In genomic region chr9:95571494-95571893, GRCm38 (mm10) we compare ENCODE assay signal across 20 mouse cellular contexts. TPM values are rescaled to one million over a fixed set of nuclear protein-coding genes. Genes with fewer than 3 reads are reported as not detected.
DNase-seq lines count a peak whose midpoint lies in the region; ATAC-seq and TF ChIP-seq lines count a peak whose summit lies in the region.
"Had no signal": no experiment of that assay in that cellular context is flagged by ENCODE, and none has a peak within 500 bp of the region (broad histone marks: within the 10 kb centered on the region; RNA-seq: fewer than 3 reads in every experiment).

No protein-coding gene starts in this region.

- no peaks in the 10 kb centered on the region for H3K27me3 ChIP-seq in heart, embryonic 16.5 days (ENCODE audit: control insufficient read depth, insufficient read depth, low read length)
- no peaks in the 10 kb centered on the region for H3K27me3 ChIP-seq in heart, embryonic 10.5 days (ENCODE audit: insufficient read depth, poor library complexity, severe bottlenecking)
- no peaks in the 10 kb centered on the region for H3K27me3 ChIP-seq in liver, adult 2 months (ENCODE audit: control insufficient read depth, insufficient read depth, low read length)
- H3K27me3 ChIP-seq in midbrain, embryonic 10.5 days (ENCODE audit: low read depth, poor library complexity, severe bottlenecking) = no peaks in the 10 kb centered on the region
- H3K27me3 ChIP-seq: embryonic facial prominence, embryonic 13.5 days; limb, embryonic 13.5 days had no signal

- H3K79me2 ChIP-seq in liver, adult 2 months (ENCODE audit: control insufficient read depth, insufficient read depth, low read length) = no peaks in the 10 kb centered on the region

- no peak for TF ChIP-seq POLR2A in liver, adult 2 months (IDR thresholded peaks at IDR 0.05; ENCODE audit: extremely low read depth, insufficient read depth, low read length)

- H3K4me2 ChIP-seq in heart, embryonic 16.5 days (ENCODE audit: low read depth, low read length) = no peak overlapping the region
- H3K4me2 ChIP-seq: embryonic facial prominence, embryonic 13.5 days; limb, embryonic 13.5 days had no signal

- 72% methylated on average over 4 of the region's 4 CpGs for WGBS in heart, embryonic 16.5 days
- 85% methylated on average over 4 of the region's 4 CpGs for WGBS in heart, embryonic 10.5 days
- WGBS in liver, adult 2 months = 57% methylated on average over 4 of the region's 4 CpGs
- 82% methylated on average over 4 of the region's 4 CpGs for WGBS in midbrain, embryonic 10.5 days

- 0 out of 2 replicates have a peak, but pooled peaks cover 3% of the 10 kb centered on the region for H3K4me1 ChIP-seq in heart, embryonic 16.5 days (ENCODE audit: control insufficient read depth, insufficient read depth, low read length)
- H3K4me1 ChIP-seq in heart, embryonic 10.5 days = 0 out of 2 replicates have a peak, but pooled peaks cover 2% of the 10 kb centered on the region
- peaks cover 34% of the 10 kb centered on the region for H3K4me1 ChIP-seq in liver, adult 2 months (ENCODE audit: control insufficient read depth, insufficient read depth, low read length)
- H3K4me1 ChIP-seq in brown adipose tissue, adult 24 weeks (ENCODE audit: control insufficient read depth, insufficient read depth, insufficient read length, low read length) = peaks cover 9% of the 10 kb centered on the region; the same call in 1 of the 2 replicates
- peaks cover 4% of the 10 kb centered on the region; the same call in 1 of the 2 replicates for H3K4me1 ChIP-seq in midbrain, embryonic 10.5 days
- H3K4me1 ChIP-seq: embryonic facial prominence, embryonic 13.5 days; limb, embryonic 13.5 days had no signal

- no peaks in the 10 kb centered on the region for H3K36me3 ChIP-seq in heart, embryonic 16.5 days (ENCODE audit: control insufficient read depth, insufficient read depth)
- H3K36me3 ChIP-seq in heart, embryonic 10.5 days = no peaks in the 10 kb centered on the region
- no peaks in the 10 kb centered on the region; the same call in 1 of the 2 replicates for H3K36me3 ChIP-seq in liver, adult 2 months (ENCODE audit: control insufficient read depth, insufficient read depth, low read length)
- H3K36me3 ChIP-seq in midbrain, embryonic 10.5 days = no peaks in the 10 kb centered on the region
- H3K36me3 ChIP-seq: embryonic facial prominence, embryonic 13.5 days; limb, embryonic 13.5 days had no signal

- H3K27ac ChIP-seq in heart, embryonic 16.5 days (ENCODE audit: low read length) = peak overlapping the region; percentile 5; the same call in 1 of the 2 replicates
- H3K27ac ChIP-seq in heart, embryonic 10.5 days = no peak overlapping the region
- H3K27ac ChIP-seq in liver, adult 2 months (replicated peaks; ENCODE audit: insufficient read depth, low read depth, low read length) = peak overlapping the region; percentile 26
- H3K27ac ChIP-seq in brown adipose tissue, adult 24 weeks (replicated peaks; ENCODE audit: low read depth, low read length) = peak overlapping the region; percentile 95
- no peak overlapping the region for H3K27ac ChIP-seq in midbrain, embryonic 10.5 days (replicated peaks)
- H3K27ac ChIP-seq: embryonic facial prominence, embryonic 13.5 days; layer of hippocampus, adult 2 months; limb, embryonic 13.5 days; stomach, postnatal 0 days had no signal

- DNase-seq in heart, embryonic 10.5 days (ENCODE audit: low spot score) = no peak
- DNase-seq in liver, adult 2 months (ENCODE audit: extremely low read depth, low read depth, low spot score) = peak; percentile 64
- DNase-seq in liver = no peak
- no peak for DNase-seq in embryo, embryonic 10.5 days (ENCODE audit: low spot score)
- no peak for DNase-seq in midbrain, embryonic 10.5 days (ENCODE audit: low spot score)
- DNase-seq: cerebellum, postnatal 10 days; kidney, adult 18-20 months; layer of hippocampus, postnatal 36 days; lung, adult 2 months; lung, postnatal 36 days; retina, postnatal 1 day had no signal

- no peak overlapping the region for H3K4me3 ChIP-seq in heart, embryonic 16.5 days (ENCODE audit: low read length)
- no peak overlapping the region for H3K4me3 ChIP-seq in heart, embryonic 10.5 days
- H3K4me3 ChIP-seq in liver, adult 2 months (ENCODE audit: insufficient read depth, low read depth, low read length) = no peak overlapping the region
- no peak overlapping the region for H3K4me3 ChIP-seq in brown adipose tissue, adult 24 weeks (ENCODE audit: insufficient read depth, low read depth, low read length)
- H3K4me3 ChIP-seq in midbrain, embryonic 10.5 days = no peak overlapping the region
- H3K4me3 ChIP-seq: embryonic facial prominence, embryonic 13.5 days; layer of hippocampus, adult 2 months; limb, embryonic 13.5 days had no signal

- TF ChIP-seq CTCF in liver, adult 2 months (IDR thresholded peaks at IDR 0.05; ENCODE audit: low read depth, low read length) = no peak

- H3K9ac ChIP-seq in heart, embryonic 16.5 days (ENCODE audit: low read length) = no peak overlapping the region
- no peak overlapping the region for H3K9ac ChIP-seq in liver, adult 2 months (ENCODE audit: low read depth, low read length)
- H3K9ac ChIP-seq: embryonic facial prominence, embryonic 13.5 days; limb, embryonic 13.5 days had no signal

- no peaks in the 10 kb centered on the region for H3K9me3 ChIP-seq in heart, embryonic 16.5 days (replicated peaks; ENCODE audit: control insufficient read depth, low read length)
- H3K9me3 ChIP-seq in heart, embryonic 10.5 days = no peaks in the 10 kb centered on the region
- no peaks in the 10 kb centered on the region for H3K9me3 ChIP-seq in midbrain, embryonic 10.5 days (replicated peaks)
- H3K9me3 ChIP-seq: embryonic facial prominence, embryonic 13.5 days; limb, embryonic 13.5 days had no signal

- ATAC-seq in heart, embryonic 16.5 days (replicated peaks; ENCODE audit: extremely low read depth, insufficient read depth, low FRiP score) = no peak
- ATAC-seq: activated CD4-positive, CD25-positive, alpha-beta regulatory T cell, adult 4 months; forebrain, embryonic 16.5 days; hindbrain, embryonic 16.5 days had no signal

RNA-seq across cellular contexts. Expression of gene Paqr9, which starts 12.0 kb away (rescaled TPM):
- 0.47 and 0.58 TPM in 2 replicates for polyA plus RNA-seq in heart, embryonic 16.5 days (2015; fragmentation: Nextera tagmentation; extraction: Ambion mirVana)
- 0.60 and 3.3 TPM in 2 replicates for polyA plus RNA-seq in heart, embryonic 10.5 days (2016; fragmentation: Nextera tagmentation; extraction: Ambion mirVana)
- 56.1 and 56.8 TPM in 2 replicates for total RNA-seq in liver, adult 2 months (2014; rRNA removed)
- polyA plus RNA-seq in liver, adult 2 months (2012; rRNA removed) = 107 and 154 TPM in 2 replicates
- 26.8 and 39.3 TPM in 2 replicates for polyA plus RNA-seq in brown adipose tissue, adult 24 weeks (2012; ENCODE audit: insufficient read depth, insufficient read length, missing spikeins)
- 0.17 and 0.19 TPM in 2 replicates for polyA plus RNA-seq in midbrain, embryonic 10.5 days (2016; fragmentation: Nextera tagmentation; extraction: Ambion mirVana)

RNA-seq across cellular contexts. Expression of gene U2surp, which starts 59.7 kb away (rescaled TPM):
- polyA plus RNA-seq in heart, embryonic 16.5 days (2015; fragmentation: Nextera tagmentation; extraction: Ambion mirVana) = 66.2 and 71.1 TPM in 2 replicates
- 87.3 and 104 TPM in 2 replicates for polyA plus RNA-seq in heart, embryonic 10.5 days (2016; fragmentation: Nextera tagmentation; extraction: Ambion mirVana)
- 18.1 and 21.8 TPM in 2 replicates for total RNA-seq in liver, adult 2 months (2014; rRNA removed)
- polyA plus RNA-seq in liver, adult 2 months (2012; rRNA removed) = 1.5 and 1.7 TPM in 2 replicates
- 29.8 and 33.4 TPM in 2 replicates for polyA plus RNA-seq in brown adipose tissue, adult 24 weeks (2012; ENCODE audit: insufficient read depth, insufficient read length, missing spikeins)
- 134 and 139 TPM in 2 replicates for polyA plus RNA-seq in midbrain, embryonic 10.5 days (2016; fragmentation: Nextera tagmentation; extraction: Ambion mirVana)

Comparison
In these comparisons a context has a peak if more than half of its experiments do, and no peak if none do; other contexts are left out.
1. H3K27ac ChIP-seq: peak in heart, embryonic 16.5 days (single experiment), liver, adult 2 months (single experiment) and brown adipose tissue, adult 24 weeks (single experiment); none in heart, embryonic 10.5 days (single experiment) and midbrain, embryonic 10.5 days (single experiment).
2. RNA of gene U2surp, which starts 59.7 kb away (polyA plus RNA-seq): 134 to 139 TPM in midbrain, embryonic 10.5 days, 87.3 to 104 TPM in heart, embryonic 10.5 days, 66.2 to 71.1 TPM in heart, embryonic 16.5 days and 29.8 to 33.4 TPM in brown adipose tissue, adult 24 weeks; 1.5 to 1.7 TPM in liver, adult 2 months; every median in the first group is over 10 times any median in the second.